Mouse (Mus musculus): ENCODE data around the gene Ankrd6.

- TF ChIP-seq POLR2A (IDR thresholded peaks at IDR 0.05; ENCODE audit: low read depth, low read length) (no peak), CTCF (IDR thresholded peaks at IDR 0.05; ENCODE audit: borderline replicate concordance, insufficient read depth, low read length) (no peak)
Measured at GRCm38 (mm10) chr4:32820676-32821075, 130.0 kb downstream of the Ankrd6 start.
